Mouse (Mus musculus) lung, adult 2 months (tissue): Measurements from ENCODE around the gene Grcc10.

Experiments used
- CTCF ChIP-seq: fragments of 200-500 bp; IDR thresholded peaks from 2 replicates; pipeline ENCODE4 v1.5.1; 2011; ENCODE audit warnings: mild to moderate bottlenecking, low read length, control low read depth; ENCODE audit not compliant: insufficient read depth
- POLR2A ChIP-seq: fragments of 200-500 bp; IDR thresholded peaks from 2 replicates; pipeline ENCODE4 v1.6.1; 2011; ENCODE audit warnings: low read depth, mild to moderate bottlenecking, control low read depth, low read length, borderline replicate concordance; ENCODE audit errors: extremely low read depth

DNA sequence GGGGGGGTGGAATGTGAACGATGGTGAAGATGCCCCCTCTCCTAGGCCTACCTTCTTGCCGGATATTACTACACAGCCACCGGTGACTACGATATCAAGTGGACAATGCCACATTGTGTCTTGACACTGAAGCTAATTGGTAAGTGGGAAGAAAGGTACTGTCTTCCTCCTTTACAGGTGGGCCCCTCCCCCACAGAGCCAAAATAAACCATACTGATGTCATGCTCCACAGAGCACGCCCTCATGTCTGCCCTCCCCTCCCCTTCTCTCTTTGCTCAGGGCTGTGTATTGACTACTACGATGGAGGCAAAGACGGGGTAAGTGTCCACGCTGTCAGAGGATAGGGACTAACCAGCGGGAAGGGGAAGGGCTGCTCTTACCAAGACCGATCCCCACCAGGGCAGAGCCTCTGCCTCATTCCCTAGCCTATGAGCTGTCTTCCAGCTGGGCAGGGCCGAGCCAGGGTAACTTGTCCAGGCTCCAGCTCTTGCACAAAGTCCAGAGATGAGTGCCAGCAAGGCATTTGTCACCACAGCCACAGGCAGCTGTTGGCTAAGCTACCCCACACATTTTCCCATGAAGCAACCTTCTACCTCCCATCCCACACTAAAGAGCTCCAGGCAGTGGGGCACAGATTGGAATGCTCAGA, 41.1 kb downstream of the Grcc10 start:
- TF ChIP-seq POLR2A (no peak), CTCF (no peak)
